8 mouse cellular contexts compared by ENCODE assay signal in genomic region chr5:113830292-113830643, GRCm38 (mm10). TPM values are rescaled to one million over a fixed set of nuclear protein-coding genes. Genes with fewer than 3 reads are reported as not detected.
DNase-seq lines count a peak whose midpoint lies in the region; ATAC-seq and TF ChIP-seq lines count a peak whose summit lies in the region.

No protein-coding gene starts in this region.

- H3K4me2 ChIP-seq in hindbrain, embryonic 11.5 days (replicated peaks; ENCODE audit: low read depth, low read length): no peak overlapping the region
- no peak overlapping the region for H3K4me2 ChIP-seq in hindbrain, embryonic 13.5 days

- no peak overlapping the region for H3K27ac ChIP-seq in olfactory bulb, adult 2 months (ENCODE audit: insufficient read depth, low read depth, low read length)
- H3K27ac ChIP-seq in hindbrain, embryonic 11.5 days (ENCODE audit: low read depth, low read length): no peak overlapping the region
- no peak overlapping the region for H3K27ac ChIP-seq in hindbrain, embryonic 13.5 days

- no peaks in the 10 kb centered on the region for H3K27me3 ChIP-seq in hindbrain, embryonic 11.5 days (ENCODE audit: control insufficient read depth, insufficient read depth, low read length)
- no peaks in the 10 kb centered on the region for H3K27me3 ChIP-seq in hindbrain, embryonic 13.5 days

- H3K9me3 ChIP-seq in hindbrain, embryonic 11.5 days (ENCODE audit: control insufficient read depth, low read length): no peaks in the 10 kb centered on the region
- no peaks in the 10 kb centered on the region for H3K9me3 ChIP-seq in hindbrain, embryonic 13.5 days

- peak overlapping the region; percentile 10; the same call in 1 of the 2 replicates for H3K4me3 ChIP-seq in olfactory bulb, adult 2 months (ENCODE audit: insufficient read depth, low read depth, low read length)
- H3K4me3 ChIP-seq in hindbrain, embryonic 11.5 days (ENCODE audit: low read depth, low read length): no peak overlapping the region
- no peak overlapping the region for H3K4me3 ChIP-seq in hindbrain, embryonic 13.5 days

- ATAC-seq in hindbrain, embryonic 11.5 days (ENCODE audit: low FRiP score): no peak
- no peak for ATAC-seq in hindbrain, embryonic 13.5 days (ENCODE audit: low FRiP score)

- no peak for TF ChIP-seq POLR2A in olfactory bulb, adult 2 months (IDR thresholded peaks at IDR 0.05; ENCODE audit: insufficient read depth, low read depth, low read length)

- peak; percentile 24 to 44 for DNase-seq in adrenal gland, postnatal 36 days
- DNase-seq in adrenal gland, adult 2 months: no peak
- DNase-seq in T-cell, adult 2 months (ENCODE audit: low spot score): peak; percentile 93
- DNase-seq in liver: peak; percentile 80
- DNase-seq in hindbrain, embryonic 11.5 days (ENCODE audit: low spot score): no peak
- no peak for DNase-seq in frontal cortex, adult 2 months (ENCODE audit: extremely low spot score in 1 of 2, low spot score in 1 of 2)

- no peak for TF ChIP-seq CTCF in olfactory bulb, adult 2 months (IDR thresholded peaks at IDR 0.05; ENCODE audit: insufficient read depth, low read depth, low read length)

- no peaks in the 10 kb centered on the region for H3K36me3 ChIP-seq in hindbrain, embryonic 11.5 days (ENCODE audit: control insufficient read depth, insufficient read depth, low read length)
- H3K36me3 ChIP-seq in hindbrain, embryonic 13.5 days: no peaks in the 10 kb centered on the region

- 78% methylated on average over 10 of the region's 10 CpGs for WGBS in olfactory bulb, adult 2 months
- WGBS in hindbrain, embryonic 11.5 days: 66% methylated on average over 10 of the region's 10 CpGs
- 70% methylated on average over 10 of the region's 10 CpGs for whole genome bisulfite sequencing in hindbrain, embryonic 13.5 days

- no peak overlapping the region for H3K9ac ChIP-seq in hindbrain, embryonic 11.5 days (ENCODE audit: low read depth, low read length)
- no peak overlapping the region for H3K9ac ChIP-seq in hindbrain, embryonic 13.5 days

- no peaks in the 10 kb centered on the region for H3K4me1 ChIP-seq in olfactory bulb, adult 2 months (ENCODE audit: control insufficient read depth, insufficient read depth, low read length)
- no peaks in the 10 kb centered on the region for H3K4me1 ChIP-seq in hindbrain, embryonic 11.5 days (replicated peaks; ENCODE audit: control insufficient read depth, insufficient read depth, low read length)
- 0 out of 2 replicates have a peak, but pooled peaks cover 7% of the 10 kb centered on the region for H3K4me1 ChIP-seq in hindbrain, embryonic 13.5 days (replicated peaks)

RNA-seq across cellular contexts. Expression of gene Selplg, which starts 2.2 kb away (rescaled TPM):
- total RNA-seq in adrenal gland, postnatal 36 days (2021): 1 to 10 TPM; 2.5 to 4.1 TPM
- 1 to 10 TPM; 5.1 to 6.5 TPM for total RNA-seq in adrenal gland, adult 2 months (2021)
- polyA plus RNA-seq in adrenal gland, adult 2 months (2012; rRNA removed): 16.3 and 18.0 TPM in 2 replicates
- polyA plus RNA-seq in olfactory bulb, adult 2 months (2012; ENCODE audit: insufficient read depth, insufficient read length, low replicate concordance, missing spikeins): 486 TPM in 1 of 2 replicates, not detected in the other
- polyA plus RNA-seq in hindbrain, embryonic 11.5 days (2014; fragmentation: Nextera tagmentation; extraction: Ambion mirVana): 0.96 and 1.0 TPM in 2 replicates
- 34.0 and 40.3 TPM in 2 replicates for polyA plus RNA-seq in frontal cortex, adult 2 months (2012; rRNA removed)
- 1.7 and 1.9 TPM in 2 replicates for polyA plus RNA-seq in hindbrain, embryonic 13.5 days (2015; fragmentation: Nextera tagmentation; extraction: Ambion mirVana)

RNA-seq across cellular contexts. Expression of gene Tmem119, which starts 30.0 kb away (rescaled TPM):
- 10 to 100 TPM in 1 of 2 experiments, 1 to 10 TPM in 1; 9.3 to 14.1 TPM for total RNA-seq in adrenal gland, postnatal 36 days (2021)
- total RNA-seq in adrenal gland, adult 2 months (2021): 10 to 100 TPM; 10.1 to 19.8 TPM
- 20.1 and 21.1 TPM in 2 replicates for polyA plus RNA-seq in adrenal gland, adult 2 months (2012; rRNA removed)
- polyA plus RNA-seq in olfactory bulb, adult 2 months (2012; ENCODE audit: insufficient read depth, insufficient read length, low replicate concordance, missing spikeins): not detected in 2 replicates
- 18.8 and 21.3 TPM in 2 replicates for polyA plus RNA-seq in hindbrain, embryonic 11.5 days (2014; fragmentation: Nextera tagmentation; extraction: Ambion mirVana)
- polyA plus RNA-seq in frontal cortex, adult 2 months (2012; rRNA removed): 17.6 and 22.6 TPM in 2 replicates
- polyA plus RNA-seq in hindbrain, embryonic 13.5 days (2015; fragmentation: Nextera tagmentation; extraction: Ambion mirVana): 8.7 and 10.4 TPM in 2 replicates

RNA-seq across cellular contexts. Expression of gene Iscu, which starts 57.7 kb away (rescaled TPM):
- 100 to 1,000 TPM; 612 to 984 TPM for total RNA-seq in adrenal gland, postnatal 36 days (2021)
- 100 to 1,000 TPM; 657 to 936 TPM for total RNA-seq in adrenal gland, adult 2 months (2021)
- 305 and 399 TPM in 2 replicates for polyA plus RNA-seq in adrenal gland, adult 2 months (2012; rRNA removed)
- polyA plus RNA-seq in olfactory bulb, adult 2 months (2012; ENCODE audit: insufficient read depth, insufficient read length, low replicate concordance, missing spikeins): not detected in 2 replicates
- polyA plus RNA-seq in hindbrain, embryonic 11.5 days (2014; fragmentation: Nextera tagmentation; extraction: Ambion mirVana): 108 TPM in 2 replicates
- 202 and 208 TPM in 2 replicates for polyA plus RNA-seq in frontal cortex, adult 2 months (2012; rRNA removed)
- 91.5 and 93.4 TPM in 2 replicates for polyA plus RNA-seq in hindbrain, embryonic 13.5 days (2015; fragmentation: Nextera tagmentation; extraction: Ambion mirVana)

RNA-seq across cellular contexts. Expression of gene Sart3, which starts 58.0 kb away (rescaled TPM):
- total RNA-seq in adrenal gland, postnatal 36 days (2021): 10 to 100 TPM; 30.0 to 33.3 TPM
- total RNA-seq in adrenal gland, adult 2 months (2021): 10 to 100 TPM; 26.3 to 29.8 TPM
- polyA plus RNA-seq in adrenal gland, adult 2 months (2012; rRNA removed): 12.7 and 16.2 TPM in 2 replicates
- polyA plus RNA-seq in olfactory bulb, adult 2 months (2012; ENCODE audit: insufficient read depth, insufficient read length, low replicate concordance, missing spikeins): not detected in 2 replicates
- 45.1 and 51.1 TPM in 2 replicates for polyA plus RNA-seq in hindbrain, embryonic 11.5 days (2014; fragmentation: Nextera tagmentation; extraction: Ambion mirVana)
- polyA plus RNA-seq in frontal cortex, adult 2 months (2012; rRNA removed): 39.0 and 44.1 TPM in 2 replicates
- 44.0 and 46.0 TPM in 2 replicates for polyA plus RNA-seq in hindbrain, embryonic 13.5 days (2015; fragmentation: Nextera tagmentation; extraction: Ambion mirVana)

Comparison
In these comparisons a context has a peak if more than half of its experiments do, and no peak if none do; other contexts are left out.
1. DNase-seq: peak in adrenal gland, postnatal 36 days (2 of 2), T-cell, adult 2 months (single experiment) and liver (single experiment); none in adrenal gland, adult 2 months (single experiment), hindbrain, embryonic 11.5 days (single experiment) and frontal cortex, adult 2 months (0 of 2).